Mouse (Mus musculus): ENCODE data around the gene Ihh.

Ihh gene

GRCm38 (mm10) chr1:74951556-74952210 is at the start of gene Ihh:
TSS of gene Ihh (minus strand) at chr1:74951672.
- peak; percentile 63 for DNase-seq

GRCm38 (mm10) chr1:75001183-75001582 is 49.7 kb upstream of the Ihh start:
- no peak for DNase-seq

- peak; percentile 66 for DNase-seq
Measured at GRCm38 (mm10) chr1:75000496-75000895, 49.0 kb upstream of the Ihh start.

GRCm38 (mm10) chr1:74999173-74999572 is 47.7 kb upstream of the Ihh start:
- DNase-seq = no peak

- no peak for DNase-seq
Measured at GRCm38 (mm10) chr1:74997231-74997630, 45.8 kb upstream of the Ihh start.

DNA sequence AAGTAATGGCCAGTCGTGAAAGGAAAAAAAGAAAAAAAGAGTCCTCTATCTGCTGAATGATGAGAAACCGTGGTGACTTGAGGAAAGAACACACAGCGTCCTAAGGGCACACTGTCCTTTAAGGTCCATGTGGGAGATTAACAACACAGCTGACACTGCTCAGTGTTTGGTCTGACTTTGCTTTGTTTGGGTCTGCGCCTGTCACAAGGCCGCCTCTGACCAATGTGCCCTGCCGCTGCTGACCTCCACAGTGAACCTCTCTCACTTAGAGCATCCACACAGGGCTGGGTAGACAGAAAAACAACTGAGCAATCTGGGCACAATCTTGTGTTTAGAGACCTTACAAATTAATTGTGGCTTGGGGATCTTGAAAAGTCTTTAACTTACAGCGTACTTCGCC is 25.5 kb upstream of the Ihh start:
- DNase-seq = no peak

DNA sequence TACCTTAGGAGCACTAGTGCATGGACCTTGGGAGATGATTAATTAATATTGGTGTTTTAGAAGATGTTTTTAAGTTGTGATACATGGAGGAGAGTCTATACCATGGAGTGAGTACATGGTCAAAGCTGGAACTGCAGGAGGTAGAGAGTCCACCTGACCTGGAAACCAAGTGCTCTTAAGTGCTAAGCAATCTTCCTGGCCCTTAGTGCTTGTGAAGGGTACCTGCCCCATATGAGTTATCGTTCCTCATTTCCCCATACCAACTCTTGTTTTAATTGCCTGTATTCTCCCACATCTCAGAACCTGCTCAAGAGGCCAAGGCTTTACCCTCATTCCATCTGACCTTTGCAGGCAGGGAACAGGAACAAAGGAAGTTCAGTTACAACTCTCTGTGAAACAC is 24.5 kb upstream of the Ihh start:
- DNase-seq = no peak

- peak; percentile 29 for DNase-seq
Measured at GRCm38 (mm10) chr1:74973590-74973989, 22.1 kb upstream of the Ihh start.

DNA sequence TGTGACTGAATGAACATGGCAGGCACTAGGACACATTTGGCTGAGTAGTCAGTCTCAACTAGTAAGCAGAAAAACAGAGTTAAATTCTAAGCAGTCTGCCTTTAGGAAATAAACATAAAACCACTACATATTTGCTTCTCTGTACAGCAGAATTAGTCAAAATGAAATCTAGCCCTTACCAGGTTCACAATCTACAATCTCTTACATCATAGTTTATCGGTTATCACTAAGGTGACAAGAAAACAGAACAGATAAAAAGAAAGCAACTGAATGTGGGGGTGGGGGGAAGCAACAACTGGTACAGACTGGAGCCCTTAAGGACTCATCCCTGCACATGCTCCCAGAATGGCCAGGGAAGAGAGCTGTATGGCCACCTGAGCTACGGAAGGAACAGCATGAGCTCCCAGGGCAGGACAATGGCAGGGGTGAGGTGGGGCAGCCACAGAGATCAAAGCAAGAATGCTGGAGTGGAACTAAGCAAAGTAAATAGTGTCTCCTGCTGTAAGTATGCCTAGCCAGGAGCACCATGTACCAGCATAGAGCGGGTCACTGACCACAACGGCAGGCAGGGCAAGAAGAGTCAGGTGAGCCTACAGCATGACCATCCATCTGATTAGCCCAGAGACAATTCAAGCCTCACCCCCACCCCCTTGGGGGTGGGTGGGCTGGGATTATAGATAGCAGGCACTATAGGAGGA is 20.0 kb upstream of the Ihh start:
- peak; percentile 45 for DNase-seq

- DNase-seq = no peak
Measured at GRCm38 (mm10) chr1:74967962-74968580, 16.6 kb upstream of the Ihh start.

GRCm38 (mm10) chr1:74964494-74965215 is 13.2 kb upstream of the Ihh start:
- peak; percentile 93 for DNase-seq

DNA sequence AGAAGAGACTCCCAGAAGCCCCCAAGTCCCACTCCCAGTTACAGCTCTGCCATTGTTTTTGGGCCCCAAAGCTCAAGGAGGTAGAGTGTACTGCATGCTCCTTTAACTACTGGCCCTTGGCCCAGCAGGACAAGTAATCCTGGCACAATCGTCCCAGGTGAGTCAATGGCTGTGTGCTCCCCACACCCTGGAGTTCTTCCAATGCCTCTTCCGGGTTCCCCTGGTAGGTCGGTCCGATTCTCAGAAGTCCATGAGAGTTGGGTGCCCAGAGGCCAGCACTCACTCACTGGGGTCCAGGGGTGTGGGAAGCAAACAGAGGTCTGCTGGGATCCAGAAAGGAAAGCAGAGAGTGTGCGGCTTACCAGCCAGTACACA is 11.4 kb upstream of the Ihh start:
- DNase-seq = no peak

- no peak for DNase-seq
Measured at GRCm38 (mm10) chr1:74962126-74962852, 10.8 kb upstream of the Ihh start.

DNA sequence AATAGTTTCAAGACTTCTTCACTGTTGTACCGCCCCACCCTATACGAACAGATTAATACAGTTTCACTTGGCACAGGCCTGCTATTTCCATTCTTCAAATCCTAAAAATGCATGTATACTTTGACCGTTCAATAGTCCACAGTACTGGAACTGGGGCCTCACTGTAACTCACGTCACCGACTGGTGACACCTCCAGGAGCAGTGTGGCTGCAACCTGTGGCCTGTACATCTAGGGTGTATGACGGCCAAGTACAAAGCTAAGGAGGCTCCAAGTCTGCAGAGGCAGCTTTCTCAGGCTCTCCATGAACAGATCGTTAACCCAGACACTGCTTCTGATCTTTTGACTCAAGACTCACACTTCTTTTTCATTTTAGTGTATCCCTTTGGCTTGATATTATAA is 10.2 kb upstream of the Ihh start:
- no peak for DNase-seq

- DNase-seq = no peak
Measured at GRCm38 (mm10) chr1:74960059-74960458, 8.6 kb upstream of the Ihh start.

DNA sequence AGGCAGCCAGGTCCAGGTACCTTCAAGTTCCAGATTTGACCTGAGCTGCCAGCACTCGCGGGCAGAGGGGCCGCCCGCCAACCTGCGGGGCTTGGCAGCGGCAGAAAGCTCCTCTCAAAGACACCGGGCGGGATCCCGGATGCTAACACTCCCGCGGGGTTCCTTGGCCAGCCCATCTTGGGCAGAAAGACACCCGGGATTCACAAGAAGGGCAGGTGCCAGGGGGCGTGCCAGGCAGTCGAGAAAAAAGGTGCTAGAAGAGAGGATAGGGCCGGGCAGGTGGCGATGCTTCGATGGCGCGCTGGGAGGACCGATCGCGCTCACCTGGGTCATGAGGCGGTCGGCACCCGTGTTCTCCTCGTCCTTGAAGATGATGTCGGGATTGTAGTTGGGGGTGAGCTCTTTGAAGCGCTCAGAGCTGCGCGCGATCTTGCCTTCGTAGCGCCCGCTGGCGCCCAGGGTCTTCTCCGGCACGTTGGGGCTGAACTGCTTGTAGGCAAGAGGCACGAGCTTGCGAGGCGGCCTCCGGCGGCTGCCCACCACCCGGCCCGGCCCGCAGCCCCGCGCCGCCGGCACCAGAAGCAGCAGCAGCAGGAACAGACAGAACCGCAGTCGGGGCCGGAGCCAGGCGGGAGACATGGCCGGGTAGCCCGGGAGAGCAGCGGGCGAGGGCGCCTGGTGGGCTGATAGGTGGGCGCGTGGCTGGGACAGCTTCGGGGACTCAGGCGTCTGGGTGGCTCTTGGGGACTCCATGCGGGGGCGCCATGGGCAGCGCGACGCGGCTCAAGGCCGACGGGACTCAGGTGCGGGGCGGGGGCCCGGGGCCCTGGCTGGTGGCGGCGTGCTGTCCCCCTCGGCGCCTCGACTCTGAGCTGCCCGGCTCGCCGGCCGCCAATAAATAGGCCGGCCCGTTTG is 639 bp downstream of the Ihh start:
- peak; percentile 38 for DNase-seq

- DNase-seq = no peak
Measured at GRCm38 (mm10) chr1:74950066-74950465, 1.4 kb downstream of the Ihh start.

DNA sequence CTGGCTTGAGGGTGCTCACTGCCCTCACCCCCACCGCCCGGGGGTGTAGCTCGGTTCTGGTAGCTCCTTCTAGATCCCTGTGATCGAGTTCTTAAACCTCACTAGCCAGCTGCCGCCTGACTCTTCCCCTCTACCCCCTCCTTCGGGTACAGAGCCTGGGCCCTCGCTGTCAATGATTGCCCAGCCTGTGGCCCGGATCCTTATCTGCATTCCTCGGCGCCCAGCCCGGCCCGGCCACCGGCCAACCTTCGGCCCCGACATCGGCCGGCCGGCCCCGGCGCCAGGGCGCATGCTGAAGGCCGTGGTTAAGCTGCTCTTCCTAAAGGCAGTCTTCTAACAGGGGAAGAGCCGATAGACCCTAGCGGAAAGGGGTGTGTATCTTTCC is 1.8 kb downstream of the Ihh start:
- DNase-seq = peak; percentile 86

GRCm38 (mm10) chr1:74948784-74949665 is 2.4 kb downstream of the Ihh start:
- peak; percentile 80 for DNase-seq

- DNase-seq = peak; percentile 69
Measured at GRCm38 (mm10) chr1:74947986-74948670, 3.3 kb downstream of the Ihh start.
